Mouse (Mus musculus): ENCODE results near the gene Zfp36.
A peak's percentile ranks its signal among the peaks of the same experiment; 100 is the strongest.

Zfp36 gene

DNA sequence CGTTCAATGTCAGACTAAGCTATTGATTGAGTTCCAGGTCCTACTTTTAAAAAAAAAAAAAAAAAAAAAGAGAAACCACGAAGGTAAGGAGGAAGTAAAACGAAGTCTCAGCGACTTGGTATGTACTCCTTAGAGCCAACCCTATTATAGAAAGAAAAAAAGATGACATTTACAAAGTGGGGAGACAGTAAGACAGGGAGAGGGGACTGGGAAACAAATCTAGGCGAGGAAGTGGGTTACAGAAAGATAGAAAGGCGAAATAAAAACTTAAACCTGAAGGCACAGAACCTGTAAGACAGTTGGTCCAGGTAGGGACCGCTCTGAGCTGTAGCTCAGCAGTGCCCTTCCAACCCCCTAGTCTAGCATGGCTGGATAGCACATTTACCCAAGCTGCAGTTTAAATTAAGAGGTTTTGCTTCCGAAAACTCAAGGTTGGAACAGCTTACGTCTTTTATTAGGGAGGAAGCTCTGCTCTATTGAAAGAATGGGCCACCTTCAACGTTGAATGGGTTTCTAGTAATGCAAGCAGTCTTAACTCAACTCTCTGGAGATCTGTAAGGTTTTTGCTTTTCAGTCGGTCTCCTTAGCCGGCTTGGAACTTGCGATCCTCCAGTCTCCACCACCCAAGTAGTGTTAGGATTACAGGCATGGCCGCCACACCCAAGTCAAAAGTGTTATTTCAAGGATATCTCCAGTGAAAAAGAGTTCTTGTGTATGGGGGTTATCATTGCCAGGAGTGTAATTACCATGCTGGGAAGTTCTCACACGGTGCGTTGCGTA, at the start of gene Zfp36:
Zfp36 (minus strand) TSS at position 17 of the 780 bp plus-strand sequence.
- DNase-seq (ENCODE audit: low read depth) = peak; percentile 73

DNA sequence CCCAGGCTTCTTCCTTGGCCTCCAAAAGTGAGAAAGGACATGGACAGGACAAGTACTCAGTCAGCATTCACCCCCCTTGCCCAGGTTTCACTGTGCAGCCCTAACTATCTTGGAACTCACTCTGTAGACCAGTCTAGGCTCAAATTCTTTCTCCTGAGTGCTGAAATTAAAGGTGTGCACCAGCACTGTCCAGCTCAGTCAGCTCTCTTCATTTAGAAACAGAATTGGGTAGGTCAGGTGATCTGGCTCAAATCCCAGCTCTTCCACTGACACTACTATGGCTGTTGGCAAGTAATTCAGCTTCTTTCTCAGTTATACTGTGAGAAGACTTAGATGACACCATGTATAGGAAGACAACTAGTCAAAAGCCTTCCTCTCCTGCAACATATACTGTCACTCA, 47.7 kb upstream of the Zfp36 start:
- DNase-seq (ENCODE audit: low read depth) = no peak

DNA sequence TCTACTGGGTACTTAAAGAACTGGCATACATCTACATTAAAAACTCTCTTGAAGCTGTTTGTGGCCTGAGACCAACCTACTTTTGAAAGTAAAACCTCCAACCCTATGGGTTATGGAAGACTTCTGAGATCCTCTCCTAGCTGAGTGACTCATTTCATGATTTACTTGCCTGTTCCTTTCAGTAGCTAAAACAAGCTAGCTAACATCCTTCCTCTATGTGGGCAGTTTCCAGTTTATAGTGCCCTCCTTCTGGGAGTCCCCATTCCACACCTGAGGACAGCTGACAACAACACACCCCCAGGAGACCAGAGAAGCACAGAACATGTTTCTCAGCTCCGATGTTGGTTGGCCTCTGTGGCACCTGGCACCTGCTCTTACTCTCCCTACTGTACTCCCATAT, 43.0 kb upstream of the Zfp36 start:
- DNase-seq (ENCODE audit: low read depth) = peak; percentile 39

DNA sequence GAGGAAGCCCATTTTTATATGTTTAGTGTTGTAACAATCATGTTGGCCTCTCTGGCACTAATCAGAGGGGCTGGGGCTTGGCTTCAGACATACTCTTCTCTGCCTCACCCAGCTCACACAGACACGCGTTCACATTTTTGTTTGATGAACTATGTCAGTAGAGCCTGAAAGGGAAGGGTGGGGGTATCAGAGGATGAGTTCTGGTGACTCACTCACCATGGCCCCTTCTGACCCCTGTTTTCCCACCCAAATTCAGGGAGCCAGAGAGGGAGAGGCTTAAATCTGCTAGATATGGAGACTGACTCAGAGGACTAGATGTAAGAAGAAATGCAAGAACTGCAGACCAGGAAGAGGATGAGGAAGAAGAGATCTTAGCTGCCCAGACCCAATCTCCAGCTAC, 39.4 kb upstream of the Zfp36 start:
- DNase-seq (ENCODE audit: low read depth) = no peak

DNA sequence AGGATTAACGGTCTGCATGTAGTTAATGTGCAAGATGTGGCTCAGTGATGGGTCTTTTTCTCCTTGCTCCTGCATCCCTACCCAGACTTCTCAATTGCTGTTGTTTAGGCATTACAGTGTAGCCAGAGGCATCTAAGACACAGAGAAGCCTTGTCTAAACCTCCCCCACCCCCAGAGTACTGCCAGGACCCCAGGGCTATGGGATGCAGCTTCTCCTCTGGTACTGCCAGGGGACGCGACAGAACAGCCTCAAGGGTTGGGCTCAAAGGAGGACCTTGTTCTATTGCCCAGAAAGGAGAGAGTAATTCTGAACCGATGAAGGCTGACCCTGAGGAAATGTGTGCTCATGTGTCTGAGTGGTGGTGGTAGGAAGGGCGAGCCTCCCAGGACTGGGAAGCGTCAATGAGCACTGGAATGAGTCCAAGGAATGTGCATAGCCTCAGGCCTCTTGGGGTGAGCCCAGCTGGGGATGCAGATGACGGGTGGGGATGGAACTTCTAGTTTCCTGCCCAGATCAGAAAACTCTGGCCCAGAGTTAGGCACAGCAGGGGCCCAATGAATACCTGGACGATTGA, 38.1 kb upstream of the Zfp36 start:
- DNase-seq (ENCODE audit: low read depth) = no peak

DNA sequence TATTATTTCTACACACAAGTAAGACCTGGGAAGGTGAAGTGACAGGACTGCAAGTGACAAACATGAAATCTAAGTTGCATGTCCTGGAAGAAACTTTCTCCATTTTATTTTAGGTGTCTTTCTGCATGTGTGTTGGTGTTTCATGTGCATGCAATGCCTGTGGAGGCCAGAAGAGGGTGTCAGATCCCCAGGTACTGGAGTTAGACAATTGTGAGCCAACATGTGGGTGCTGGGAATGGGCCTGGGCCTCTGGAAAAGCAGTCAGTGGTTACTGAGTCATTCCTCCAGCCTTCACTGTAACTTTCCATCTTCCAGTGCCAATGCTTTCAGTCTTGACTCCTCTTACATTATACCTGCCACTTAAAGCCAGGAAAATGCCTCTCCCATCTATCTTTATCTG, 37.3 kb upstream of the Zfp36 start:
- DNase-seq (ENCODE audit: low read depth) = peak; percentile 27

DNA sequence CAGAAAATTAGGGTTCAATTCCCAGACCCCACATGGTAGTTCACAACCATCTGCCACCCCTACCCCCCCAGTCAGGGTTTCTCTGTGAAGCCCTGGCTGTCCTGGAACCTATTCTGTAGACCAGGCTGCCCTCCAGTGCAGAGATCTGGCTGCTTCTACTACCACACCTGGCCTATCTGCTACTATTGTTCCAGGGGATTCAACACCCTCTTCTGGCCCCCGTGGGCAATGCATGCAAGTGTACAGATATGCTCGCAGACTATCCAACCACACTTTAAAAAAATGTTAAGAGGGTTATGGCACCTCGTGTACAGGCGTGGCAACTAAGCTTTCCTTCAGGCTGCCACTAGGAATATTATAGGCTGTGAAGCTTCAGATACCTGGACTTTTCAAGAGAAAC, 32.8 kb upstream of the Zfp36 start:
- DNase-seq (ENCODE audit: low read depth) = peak; percentile 41

DNA sequence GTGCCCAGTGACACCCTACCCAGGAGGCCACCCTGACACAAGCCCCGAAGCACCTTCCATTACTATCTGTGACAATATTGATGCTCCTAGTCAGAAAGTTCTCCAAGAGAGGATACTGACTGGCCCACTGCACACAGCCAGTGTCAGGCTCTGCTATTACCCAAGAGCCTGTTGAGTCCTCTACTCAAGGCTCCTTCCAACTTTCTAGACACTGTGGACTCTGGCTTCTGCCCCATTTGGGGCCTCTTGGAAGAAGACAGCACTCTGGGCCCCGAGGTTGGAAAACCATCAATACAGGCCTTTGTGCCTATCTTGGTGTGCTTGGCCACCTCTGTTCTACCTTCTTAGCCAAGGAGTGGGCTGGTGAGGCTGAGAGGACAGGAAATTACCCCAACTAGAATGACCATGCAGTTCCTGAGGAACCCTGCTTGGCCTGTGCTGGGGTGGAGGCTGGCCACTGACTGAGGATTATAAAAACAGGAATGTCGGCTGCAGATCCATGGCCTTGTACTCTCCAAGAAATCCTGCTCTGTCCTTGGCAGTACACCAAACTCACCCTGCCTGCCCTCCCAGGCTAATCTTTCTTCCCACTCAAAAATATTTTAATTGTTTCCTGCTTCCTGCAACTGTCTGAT, 30.9 kb upstream of the Zfp36 start:
- DNase-seq (ENCODE audit: low read depth) = no peak

DNA sequence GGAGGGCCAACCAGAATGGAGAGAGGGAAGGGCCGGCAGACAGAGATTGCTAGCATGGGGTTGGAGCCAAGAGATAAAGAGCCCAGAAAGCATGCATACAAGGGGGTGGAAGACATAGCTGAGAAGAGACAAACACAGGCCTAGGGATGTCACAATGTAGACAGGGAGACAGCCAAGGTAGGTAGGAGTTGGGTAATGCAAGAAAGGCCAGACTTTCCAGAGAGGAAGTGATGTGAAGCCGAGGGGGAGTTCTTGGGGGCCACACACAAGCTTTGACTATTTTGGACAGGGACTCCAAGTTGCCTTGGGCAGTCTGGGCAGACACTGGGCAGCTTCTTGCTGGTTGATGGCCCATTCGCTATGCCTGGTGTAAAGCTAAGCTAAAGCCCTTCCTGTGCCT, 21.9 kb upstream of the Zfp36 start:
- DNase-seq (ENCODE audit: low read depth) = no peak

DNA sequence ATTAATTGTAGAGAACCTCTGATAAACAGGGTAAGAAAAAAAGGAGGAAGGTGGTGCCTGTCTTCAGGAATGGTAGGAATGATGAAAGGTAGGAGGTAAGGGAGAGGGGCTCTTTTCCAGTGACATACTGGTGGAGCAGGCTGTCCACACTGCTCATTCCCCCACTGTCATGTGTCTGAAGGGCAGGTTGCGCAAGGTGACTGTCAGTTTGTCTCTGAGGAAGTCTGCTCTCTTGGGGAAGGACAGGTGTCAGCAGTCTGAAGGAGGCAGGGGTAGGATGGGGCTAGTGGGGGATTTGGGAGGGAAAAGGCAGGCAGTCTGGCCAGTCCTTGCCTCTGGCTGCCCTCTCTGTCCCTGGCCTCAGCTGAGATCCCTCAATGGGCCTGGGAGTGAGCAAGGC, 21.0 kb upstream of the Zfp36 start:
- no peak for DNase-seq (ENCODE audit: low read depth)

DNA sequence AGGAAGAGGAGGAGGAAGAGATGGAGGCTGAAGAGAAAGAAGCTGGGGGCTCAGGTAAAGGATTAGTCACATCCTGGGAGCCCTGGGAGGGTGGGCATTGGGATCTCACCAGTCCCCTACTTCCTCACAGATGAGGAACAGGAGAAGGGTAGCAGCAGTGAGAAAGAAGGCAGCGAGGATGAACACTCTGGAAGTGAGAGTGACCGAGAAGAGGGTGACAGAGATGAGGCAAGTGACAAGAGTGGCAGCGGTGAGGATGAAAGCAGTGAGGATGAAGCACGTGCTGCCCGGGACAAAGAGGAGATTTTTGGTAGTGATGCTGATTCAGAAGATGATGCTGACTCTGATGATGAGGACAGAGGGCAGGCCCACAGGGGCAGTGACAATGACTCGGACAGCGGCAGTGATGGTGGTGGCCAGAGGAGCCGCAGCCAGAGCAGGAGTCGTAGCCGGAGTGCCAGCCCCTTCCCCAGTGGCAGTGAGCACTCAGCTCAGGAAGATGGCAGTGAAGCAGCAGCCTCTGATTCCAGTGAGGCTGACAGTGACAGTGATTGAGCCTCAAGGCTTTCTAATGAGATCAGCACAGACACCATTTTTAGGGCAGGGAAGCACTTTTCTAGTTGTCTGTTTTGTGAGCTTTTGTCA, 18.8 kb upstream of the Zfp36 start:
- no peak for DNase-seq (ENCODE audit: low read depth)

DNA sequence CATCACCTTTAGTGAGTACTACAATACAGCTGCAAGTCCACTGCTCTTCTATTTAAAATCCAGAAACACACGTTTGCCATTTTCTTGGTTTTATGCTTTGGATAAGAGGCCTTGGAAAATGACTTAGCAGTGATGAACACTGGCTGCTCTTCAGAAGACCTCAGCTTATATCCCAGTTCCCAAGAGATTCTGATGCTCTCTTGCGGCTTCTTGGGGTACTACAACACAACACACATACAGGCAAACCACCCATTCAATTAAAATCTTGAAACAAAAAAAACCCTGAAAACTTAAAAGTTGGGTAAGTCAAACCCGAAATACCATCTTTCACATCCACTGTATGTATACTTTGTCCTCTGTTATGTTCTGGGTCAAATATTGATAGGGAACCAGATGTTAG, 17.9 kb upstream of the Zfp36 start:
- peak; percentile 67 for DNase-seq (ENCODE audit: low read depth)

DNA sequence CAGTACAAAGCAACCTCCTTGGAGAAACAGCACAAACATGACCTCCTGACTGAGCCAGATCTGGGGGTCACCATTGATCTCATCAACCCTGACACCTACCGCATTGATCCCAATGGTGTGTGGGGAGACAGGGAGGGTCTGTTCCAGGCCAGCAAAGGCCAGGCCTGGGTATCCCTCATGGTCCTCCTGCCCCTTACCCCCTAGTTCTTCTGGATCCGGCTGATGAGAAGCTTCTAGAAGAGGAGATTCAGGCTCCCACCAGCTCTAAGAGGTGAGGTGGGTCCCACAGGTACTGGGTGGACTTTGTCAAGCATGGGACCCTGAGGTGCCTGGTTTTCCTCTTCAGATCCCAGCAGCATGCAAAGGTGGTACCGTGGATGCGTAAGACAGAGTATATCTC, 15.4 kb upstream of the Zfp36 start:
- no peak for DNase-seq (ENCODE audit: low read depth)

DNA sequence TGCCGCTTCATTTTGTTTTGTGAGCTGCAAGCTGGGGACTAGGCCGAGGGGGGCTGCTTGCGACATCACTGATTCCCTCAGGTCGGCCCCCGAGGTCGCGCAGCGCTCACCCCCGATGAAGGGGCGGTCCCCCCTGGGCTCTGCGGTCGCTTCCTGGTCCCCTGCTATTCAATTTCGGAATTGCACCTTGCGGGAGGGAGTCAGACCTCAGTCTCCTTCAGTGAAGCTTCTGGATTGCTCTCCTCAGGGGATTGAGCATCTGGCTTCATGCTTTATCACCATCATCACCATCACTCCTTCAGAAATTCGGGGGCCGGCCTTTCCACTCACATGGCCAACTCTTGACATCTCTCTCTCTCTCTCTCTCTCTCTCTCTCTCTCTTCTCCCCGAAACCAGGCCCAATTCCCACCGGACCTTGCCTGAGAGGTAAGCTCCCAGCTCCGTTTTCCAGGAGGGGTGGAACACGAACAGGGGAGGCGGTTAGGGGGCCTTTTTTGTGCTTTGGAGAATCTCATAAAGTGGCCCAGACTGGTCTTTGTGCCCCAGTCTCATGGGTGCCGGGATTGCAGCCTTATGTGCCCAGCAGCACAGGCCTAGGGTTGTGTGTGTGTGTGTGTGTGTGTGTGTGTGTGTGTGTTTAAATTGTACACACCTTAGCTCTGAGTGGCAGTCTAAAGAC, 13.4 kb upstream of the Zfp36 start:
- DNase-seq (ENCODE audit: low read depth) = no peak

DNA sequence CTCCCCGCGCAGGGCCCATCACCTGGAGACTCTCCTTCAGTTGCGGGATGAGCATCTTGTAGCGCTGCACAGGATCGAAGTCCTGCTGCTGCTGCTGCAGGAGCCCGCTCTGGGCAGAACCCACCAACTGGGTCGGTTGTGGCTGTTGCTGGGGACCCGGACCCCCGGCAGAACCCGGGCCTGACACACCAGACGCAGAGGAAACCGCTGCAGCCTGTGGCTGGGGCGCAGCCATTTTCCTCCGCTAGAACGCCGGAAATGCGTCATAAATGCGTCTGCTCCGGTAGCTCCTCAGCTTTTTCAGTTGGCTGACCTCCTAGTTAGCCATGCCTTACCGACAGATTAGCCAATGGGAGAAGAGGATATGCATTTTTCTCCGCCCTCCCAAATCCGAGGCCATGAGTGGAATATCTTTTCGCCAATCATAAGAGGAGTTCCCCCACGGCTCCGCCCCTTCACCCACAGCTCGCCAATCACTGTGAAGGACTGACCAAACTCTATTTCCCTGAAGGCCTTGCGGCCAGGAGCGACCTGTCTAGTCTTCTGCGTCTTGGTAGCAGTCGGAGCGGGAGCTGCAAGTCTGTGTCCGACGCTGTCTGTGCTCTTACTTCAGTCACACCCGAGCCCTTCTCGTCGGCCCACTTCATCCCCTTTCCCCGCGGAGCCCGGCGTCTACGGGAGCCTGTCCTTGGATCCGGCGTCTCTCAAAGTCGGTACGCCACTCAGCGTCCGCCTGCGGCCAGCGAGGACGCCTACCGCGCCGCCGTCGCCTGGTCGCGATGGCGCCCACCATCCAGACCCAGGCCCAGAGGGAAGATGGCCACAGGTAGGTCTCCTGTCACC, 12.6 kb upstream of the Zfp36 start, which contains the start of the genes Med29 and Paf1:
Med29 (minus strand) TSS at position 280 of the 843 bp plus-strand sequence.
Paf1 (plus strand) TSS at position 523 of the 843 bp plus-strand sequence.
- DNase-seq (ENCODE audit: low read depth) = peak; percentile 99

DNA sequence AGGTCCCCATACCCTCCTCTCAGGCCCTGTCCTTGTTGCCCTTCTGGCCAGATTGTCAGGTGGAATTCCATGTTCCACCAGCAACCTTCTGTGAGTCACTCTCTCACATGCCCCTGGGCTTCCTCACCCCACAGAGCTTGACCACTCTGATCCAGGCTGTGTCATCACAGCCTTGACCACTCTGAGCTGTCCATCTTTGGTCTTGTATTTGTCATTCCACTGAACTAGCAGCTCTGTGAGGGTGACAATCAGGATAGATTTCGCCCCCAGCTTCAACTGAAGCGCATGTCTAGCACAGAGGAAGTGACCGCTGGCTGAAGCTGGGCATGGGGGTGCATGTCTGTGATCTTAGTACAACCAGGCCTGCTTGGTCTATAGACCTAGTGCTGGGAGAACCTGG, 10.3 kb upstream of the Zfp36 start:
- peak; percentile 9 for DNase-seq (ENCODE audit: low read depth)

DNA sequence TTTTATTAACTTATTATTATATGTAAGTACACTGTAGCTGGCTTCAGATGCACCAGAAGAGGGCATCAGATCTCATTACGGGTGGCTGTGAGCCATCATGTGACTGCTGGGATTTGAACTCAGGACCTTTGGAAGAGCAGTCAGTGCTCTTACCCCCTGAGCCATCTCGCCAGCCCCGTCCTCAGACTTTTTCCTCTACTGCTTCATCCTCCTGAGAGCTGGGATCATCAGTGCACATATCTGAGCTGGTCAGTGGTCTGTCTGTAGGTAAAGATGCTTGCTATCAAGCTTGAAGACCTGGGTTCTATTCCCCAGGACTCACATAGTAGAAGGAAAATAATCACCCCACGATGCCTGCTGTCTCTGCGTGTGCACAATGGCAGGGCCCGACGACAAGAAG, 7.3 kb upstream of the Zfp36 start:
- DNase-seq (ENCODE audit: low read depth) = peak; percentile 13

DNA sequence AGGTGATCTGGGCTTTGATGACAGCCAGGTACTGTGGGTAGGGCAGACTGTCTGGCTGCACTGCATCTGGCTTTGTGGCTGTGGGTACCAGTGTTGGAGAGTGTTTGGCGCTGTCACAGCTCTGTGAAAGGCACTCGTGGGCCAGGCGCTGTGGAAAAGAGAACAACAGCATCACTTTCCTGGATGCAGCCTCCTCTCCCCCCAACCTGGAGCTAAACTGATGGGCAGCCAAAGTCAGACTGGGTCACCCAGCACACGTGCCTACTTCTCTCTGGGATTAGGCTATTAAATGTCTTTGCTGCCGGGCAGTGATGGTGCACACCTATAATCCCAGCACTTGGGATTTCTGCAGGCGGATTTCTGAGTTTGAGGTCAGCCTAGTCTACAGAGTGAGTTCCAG, 6.8 kb upstream of the Zfp36 start:
- peak; percentile 34 for DNase-seq (ENCODE audit: low read depth)

DNA sequence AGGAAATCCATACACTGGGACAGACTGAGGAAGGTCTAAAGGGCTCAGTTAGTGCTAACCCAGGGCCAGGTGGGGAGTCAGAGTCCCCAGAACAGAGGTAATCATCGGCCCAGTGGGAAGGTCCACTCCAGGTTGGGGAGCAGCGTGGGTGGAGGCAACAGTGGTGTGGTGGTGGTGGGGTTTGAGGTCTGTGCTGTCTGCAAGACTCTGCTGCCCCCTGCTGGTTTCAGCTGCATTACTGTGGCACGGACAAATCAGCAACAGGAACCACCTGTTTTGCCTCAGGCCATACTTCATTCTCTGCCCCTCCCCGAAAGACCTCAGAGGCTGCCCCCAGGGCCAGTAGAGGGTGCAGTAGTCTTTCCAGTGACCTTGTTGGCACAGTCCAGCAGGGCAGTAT, 6.4 kb upstream of the Zfp36 start:
- DNase-seq (ENCODE audit: low read depth) = peak; percentile 94

DNA sequence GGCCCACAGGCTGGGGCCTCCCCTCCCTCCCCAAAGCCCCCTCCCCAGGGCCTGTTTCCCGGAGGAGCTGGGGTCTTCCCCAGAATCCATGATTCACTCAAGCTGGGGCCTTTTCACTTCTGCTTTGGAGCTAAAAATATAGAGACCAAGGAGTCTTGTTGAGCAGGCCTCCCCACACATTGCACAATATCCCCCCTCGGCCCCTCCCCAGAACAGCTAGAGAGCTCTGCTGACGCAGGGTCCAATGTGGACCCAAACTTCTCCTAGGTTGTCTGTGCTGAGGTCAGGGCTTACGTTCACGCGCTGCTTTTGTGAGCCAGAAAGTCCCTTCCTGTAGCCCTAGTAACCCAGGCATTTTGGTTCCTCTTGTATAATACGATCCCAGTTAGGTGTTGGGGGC, 6.0 kb upstream of the Zfp36 start:
- no peak for DNase-seq (ENCODE audit: low read depth)

DNA sequence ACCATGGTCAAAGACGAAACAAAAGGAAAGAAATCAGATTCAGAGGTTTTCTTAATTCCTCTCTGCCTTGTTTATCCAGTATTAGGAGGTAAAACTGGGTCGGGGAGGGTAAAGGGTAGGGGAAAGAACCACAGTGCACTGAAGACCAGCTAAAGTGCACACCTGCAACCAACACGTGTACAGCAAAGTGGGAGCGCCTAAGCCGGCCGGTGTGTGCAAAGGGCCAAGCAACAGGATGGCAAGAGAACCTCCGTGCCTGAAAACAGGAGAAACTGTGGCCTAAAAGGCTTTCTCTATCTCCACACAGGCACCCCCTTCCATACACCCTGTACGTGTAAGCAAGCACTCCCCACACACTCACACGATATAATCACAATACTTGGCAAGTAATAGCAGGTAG, 5.1 kb upstream of the Zfp36 start:
- DNase-seq (ENCODE audit: low read depth) = peak; percentile 29

Data from induced T-regulatory cell, adult 2 months (primary cell).